Mouse (Mus musculus): ENCODE results near the gene Odf3l1.
A peak's percentile ranks its signal among the peaks of the same experiment; 100 is the strongest.

Odf3l1 gene

DNA sequence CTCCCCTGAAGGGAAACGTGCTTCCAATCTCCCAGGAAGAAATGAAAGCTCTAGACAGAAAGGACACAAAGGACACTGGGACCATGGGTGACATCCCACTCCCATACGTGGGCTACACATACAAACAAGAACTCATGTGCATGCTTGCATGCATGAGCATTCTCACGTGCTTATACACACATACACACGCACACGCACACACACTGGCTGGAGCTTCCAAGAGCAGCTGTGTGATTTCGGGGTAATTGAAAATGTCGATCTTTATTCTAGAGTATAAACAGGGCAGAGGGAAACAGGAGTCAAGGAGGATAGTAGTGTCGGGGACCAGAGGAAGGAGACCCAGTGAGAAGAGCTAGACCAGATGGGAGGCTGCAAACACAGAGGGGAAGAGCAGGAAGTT is 19.8 kb downstream of the Odf3l1 start:
- DNase-seq (ENCODE audit: low read depth, low spot score), result no peak

DNA sequence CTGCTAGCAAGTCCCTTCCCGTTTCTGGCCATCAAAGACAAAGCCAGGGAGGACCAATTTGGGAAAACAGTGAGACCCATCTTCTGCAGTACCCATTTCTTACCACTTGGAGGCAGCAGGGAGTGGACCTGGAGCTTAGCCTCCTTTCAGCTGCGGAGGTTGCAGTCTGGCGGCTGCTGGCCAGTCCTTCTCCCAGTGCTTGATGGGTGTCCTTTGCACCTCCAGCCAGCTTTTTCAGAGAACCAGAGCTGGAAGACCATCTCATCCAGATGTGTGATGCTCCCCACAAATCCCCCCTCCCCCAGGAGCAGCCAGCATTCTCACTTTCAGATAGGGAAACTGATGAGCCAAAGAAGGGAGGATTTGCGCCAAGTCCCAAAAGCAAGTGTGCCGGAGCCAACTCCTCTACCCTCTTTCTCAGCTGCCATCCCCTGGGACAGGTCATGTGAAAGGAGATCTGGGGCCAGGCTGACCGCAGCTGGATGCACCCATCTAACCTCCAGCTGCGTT is 20.7 kb downstream of the Odf3l1 start:
- DNase-seq (ENCODE audit: low read depth, low spot score), result peak; percentile 10

DNA sequence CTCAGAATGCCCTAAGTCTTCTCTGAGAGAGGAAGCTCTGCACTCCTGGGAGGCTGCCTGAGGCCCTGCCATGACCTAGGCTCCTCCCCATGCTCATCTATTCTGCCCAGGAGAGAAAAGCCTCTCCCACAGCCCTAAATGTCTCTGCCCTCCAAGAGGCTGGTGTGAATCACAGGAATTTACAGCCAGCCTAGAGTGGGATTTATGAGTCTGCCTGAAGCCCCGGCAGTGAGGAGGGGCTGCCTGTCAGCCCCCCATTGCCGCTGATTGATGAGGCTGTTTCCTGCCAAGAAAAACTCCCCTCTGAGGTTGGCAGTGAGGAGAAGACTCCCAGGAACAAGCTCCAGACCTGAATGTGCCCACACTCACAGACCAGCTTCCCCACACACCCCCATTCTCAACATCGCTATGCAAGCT is 22.2 kb downstream of the Odf3l1 start:
- no peak for DNase-seq (ENCODE audit: low read depth, low spot score)

DNA sequence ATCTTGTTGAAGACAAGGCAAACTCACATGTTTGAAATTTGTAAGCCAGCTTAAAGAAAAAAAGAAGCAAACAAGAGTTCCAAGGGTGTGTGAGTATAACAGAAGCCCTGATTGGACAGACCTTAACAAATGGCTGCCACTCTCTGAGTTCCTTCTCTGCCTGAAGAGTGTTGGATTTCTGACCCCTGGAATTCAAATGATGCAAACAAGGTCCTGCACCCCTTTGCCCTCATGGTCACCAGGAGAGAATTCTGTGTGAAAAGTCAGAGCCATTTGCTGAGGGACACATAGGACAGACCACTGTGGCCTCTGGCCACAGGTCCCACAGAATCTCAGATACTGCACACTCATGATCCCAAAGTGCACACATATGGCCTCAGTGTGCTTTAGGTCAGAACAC is 22.6 kb downstream of the Odf3l1 start:
- no peak for DNase-seq (ENCODE audit: low read depth, low spot score)

DNA sequence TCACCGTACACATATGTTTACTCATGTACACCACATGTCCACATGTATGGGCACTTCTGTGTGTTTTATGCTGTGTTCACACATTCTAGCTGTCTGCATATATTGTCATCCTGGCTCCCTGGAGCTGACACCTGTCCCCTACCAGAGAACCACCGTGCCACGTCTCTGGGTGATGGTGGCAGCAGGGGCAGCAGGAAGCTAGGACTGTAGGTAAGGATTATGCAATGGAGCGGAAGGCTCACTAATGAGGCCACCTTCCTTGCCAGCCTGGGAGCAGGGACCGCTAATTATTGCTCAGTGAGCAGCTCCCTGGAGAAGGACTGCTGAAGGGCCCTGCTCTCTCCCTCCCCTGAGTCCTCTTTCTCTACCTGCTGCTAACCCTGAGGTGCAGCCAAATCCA is 23.8 kb downstream of the Odf3l1 start:
- no peak for DNase-seq (ENCODE audit: low read depth, low spot score)

DNA sequence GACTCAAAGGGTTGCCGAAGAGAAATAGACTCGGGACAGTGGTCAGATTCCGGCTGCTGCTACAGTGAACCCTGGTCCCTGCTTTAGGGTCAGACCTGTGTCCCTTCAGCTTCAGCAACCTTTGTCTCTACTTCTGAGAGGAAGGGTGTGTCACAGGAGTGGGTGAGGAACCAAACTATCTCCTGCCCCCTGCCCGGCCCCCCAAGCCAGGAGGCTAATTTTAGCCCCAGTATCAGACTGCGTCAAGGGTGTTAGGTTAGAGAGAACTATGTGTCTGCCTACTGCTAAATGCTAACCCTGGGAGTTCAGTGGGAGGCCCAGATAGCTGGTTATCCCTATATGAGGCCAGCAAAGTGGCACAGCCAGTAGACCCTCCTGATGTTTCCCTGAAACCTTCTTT is 29.3 kb downstream of the Odf3l1 start:
- no peak for DNase-seq (ENCODE audit: low read depth, low spot score)

DNA sequence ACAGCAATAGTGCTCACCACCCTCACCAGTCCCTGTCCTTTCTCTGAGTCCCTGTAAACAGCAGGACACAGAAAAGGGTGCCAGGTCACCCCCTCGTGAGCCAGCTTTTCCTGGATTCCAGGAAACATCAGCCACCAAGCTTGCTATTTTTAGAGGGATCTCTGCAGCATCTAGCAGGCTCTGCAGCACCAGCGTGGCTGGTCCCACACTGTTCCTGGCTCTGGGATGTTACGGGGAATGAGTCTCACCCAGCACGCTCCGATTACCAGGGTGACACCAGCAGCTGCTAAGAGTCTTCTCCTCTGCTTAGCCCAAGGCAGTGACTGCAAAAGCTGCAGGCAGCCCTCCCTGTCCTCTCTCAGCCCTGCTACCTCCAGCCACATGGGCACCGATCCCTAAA is 31.6 kb downstream of the Odf3l1 start:
- no peak for DNase-seq (ENCODE audit: low read depth, low spot score)

DNA sequence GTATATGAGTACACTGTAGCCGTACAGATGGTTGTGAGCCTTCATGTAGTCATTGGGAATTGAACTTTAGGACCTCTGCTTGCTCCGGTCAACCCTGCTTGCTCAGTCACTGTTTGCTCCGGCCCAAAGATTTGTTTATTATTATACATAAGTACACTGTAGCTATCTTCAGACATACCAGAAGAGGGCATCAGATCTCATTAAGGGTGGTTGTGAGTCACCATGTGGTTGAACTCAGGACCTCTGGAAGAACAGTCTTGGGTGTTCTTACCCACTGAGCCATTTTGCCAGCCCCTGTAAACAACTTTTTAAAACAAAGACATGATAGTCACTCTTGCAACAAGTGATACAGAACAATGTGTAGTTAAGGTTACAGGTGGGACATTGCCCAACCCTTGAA is 32.6 kb downstream of the Odf3l1 start:
- DNase-seq (ENCODE audit: low read depth, low spot score), result no peak

DNA sequence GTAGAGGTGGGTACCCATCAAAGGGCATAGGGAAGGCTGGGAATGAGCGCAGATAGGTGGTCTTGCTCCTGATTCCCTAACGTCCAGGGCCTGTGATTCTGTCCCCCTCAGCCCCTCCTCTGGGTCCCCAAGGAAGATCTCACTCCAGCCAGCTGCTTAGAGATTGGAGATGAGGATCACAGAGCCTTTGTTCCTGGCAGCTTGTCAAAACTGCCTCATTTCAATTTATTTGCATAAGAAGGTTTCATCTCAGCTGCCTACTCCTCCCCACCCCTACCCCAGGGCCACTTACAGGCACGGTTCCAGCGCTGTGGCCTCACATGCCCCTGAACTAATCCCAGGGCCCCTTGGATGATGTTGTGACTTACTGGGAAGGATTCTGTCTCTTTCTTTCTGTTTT is 34.3 kb downstream of the Odf3l1 start:
- DNase-seq (ENCODE audit: low read depth, low spot score), result no peak

DNA sequence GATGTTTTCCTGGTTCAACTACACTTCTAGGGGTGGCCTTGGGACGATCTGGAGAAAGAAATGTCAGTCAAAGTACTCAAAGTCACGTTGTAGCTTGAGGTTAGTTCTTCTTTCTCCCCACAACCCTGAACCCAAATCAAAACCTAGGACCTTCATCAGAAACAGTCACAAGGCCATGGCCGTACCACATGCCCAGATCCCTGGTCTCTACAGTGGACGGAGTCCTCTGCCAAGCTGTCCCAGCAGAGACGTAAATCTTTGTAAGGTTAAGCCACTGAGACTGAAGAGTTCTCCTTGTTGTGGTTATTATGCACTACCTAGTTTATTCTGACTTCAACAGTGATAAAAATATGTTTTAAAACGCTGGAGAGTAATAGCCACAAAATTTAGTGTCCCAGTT is 35.6 kb downstream of the Odf3l1 start:
- DNase-seq (ENCODE audit: low read depth, low spot score), result no peak

DNA sequence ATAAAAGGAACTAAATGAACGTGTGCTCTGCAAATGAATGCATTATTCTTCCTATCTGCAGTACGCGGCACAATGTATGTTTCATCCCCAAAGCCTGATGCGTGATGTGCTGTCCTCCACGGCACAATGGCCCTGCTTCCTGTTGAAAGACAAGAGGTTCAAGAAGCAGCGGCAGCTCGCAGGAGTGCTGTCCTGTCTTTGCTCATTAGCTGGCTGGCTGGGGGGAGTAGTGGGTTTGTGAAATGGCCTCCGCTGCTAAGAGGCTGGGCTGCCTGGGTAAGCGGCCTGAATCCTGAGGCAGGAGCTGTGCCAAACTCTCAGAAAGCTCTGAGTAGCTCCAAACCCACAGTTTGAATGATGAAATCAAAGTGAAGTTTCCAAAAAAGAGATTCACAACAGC is 36.3 kb downstream of the Odf3l1 start:
- DNase-seq (ENCODE audit: low read depth, low spot score), result no peak

DNA sequence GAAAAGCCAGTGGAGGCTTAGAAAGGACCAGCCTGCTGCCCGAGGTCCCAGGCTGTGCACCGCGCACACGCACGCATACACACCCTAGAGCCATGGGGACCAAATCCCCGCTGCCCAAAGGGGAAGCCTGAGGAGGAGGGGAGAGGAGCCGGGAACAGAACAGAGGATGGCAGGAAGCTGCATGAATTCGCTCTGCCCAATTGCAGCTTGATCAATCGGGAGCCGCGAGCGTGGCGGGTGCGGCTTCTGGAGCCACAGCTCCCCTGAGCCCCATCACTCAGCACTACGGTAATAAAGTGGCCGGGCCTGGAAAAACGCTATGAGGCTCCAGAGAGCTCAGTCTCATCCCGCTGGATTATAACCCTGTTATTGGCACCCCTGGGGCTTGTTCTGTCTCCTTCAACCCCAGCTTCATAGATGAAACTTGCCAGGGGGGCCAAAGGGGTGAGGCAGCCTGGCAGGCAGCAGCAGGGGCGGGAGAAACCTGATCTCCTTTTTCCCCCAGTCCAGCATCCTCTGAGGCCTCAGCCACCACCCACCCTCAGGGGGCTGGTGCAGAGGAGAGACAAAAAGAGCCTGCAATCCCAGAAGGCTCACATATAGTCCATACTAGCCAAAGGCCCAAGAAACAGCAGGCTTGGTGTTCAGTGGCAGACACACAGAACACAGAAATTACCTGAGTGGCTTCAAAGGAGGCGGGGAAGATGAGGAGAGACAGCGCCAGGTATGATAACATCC is 38.8 kb downstream of the Odf3l1 start:
- no peak for DNase-seq (ENCODE audit: low read depth, low spot score)

DNA sequence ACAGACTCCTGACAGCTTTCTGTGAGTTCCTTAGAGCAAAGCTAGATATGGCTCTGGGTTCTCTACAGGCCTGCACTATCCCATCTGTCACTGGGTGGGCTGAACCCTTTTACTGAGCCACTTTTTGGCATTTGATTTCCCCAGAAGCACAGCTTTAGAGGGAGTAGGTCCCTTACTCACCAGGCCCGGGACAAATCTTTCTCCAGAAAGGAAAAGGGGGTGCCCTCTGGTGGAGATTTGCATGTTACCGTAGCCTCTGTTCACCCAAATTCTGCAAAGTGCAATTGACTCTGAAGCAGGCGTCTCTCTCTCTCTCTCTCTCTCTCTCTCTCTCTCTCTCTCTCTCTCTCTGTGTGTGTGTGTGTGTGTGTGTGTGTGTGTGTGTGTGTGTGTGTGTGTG is 39.6 kb downstream of the Odf3l1 start:
- no peak for DNase-seq (ENCODE audit: low read depth, low spot score)

DNA sequence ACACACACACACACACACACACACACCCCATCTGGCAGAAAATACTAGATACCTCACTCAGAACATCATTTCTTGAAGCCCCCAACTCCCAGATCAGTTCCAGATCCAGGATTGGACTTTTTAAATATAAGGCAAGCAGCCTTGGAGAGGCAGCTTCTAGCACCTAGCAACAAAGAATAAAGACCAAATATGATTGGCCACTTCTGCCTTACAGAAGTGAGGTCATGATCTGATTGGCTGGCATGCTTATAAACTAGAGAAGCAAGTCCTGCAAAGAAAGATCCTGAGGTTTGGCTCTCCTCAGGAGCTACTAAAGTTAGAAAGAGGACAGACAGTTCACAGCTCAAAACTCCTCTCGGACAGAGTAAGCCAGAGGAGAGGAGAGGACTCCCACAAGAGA is 53.6 kb downstream of the Odf3l1 start:
- DNase-seq (ENCODE audit: low read depth, low spot score), result no peak

DNA sequence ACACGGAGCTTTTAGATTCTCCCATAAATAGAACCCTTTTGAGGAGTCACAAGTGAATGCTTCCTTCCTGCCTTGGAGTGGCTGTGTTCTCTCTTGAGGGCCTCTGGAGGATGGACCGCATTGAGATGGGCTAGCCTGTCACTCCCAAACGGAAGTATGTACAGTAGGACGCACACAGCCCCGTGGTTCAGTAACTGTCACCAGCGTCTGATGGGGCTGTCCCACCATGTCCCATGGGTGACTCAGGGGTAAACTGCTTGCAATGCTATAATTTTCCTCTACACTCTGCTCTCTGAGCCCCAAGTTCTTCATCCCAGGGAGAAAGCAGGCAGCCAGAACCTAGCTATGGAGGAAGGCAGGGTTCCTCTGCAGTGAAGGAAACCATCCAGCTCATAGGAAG is 56.5 kb downstream of the Odf3l1 start:
- no peak for DNase-seq (ENCODE audit: low read depth, low spot score)

DNA sequence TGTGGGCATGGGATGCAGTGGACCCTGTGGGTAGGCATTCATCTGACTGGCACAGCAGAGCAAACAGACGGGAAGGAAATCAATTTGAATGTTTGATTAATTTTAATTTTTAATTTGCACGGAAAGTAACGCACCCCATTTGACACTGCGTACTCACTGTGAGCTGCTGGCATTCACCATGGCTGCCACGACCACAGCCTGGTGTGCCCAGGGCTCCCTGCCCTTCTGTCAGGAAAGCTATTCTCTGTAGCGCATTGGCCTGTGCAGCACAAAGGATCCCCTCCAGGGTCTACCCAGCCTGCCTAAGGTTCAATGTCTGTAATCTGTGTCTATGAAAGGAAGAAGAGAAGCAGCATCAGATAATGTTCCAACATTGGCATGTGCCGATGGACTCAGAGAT is 61.3 kb downstream of the Odf3l1 start:
- DNase-seq (ENCODE audit: low read depth, low spot score), result no peak

Data from CD4-positive helper T cell, adult 2 months (primary cell).